Mouse (Mus musculus) liver, adult 2 months (tissue): Measurements from ENCODE around the gene Teddm2. TPM values are rescaled to one million over a fixed set of nuclear protein-coding genes. Genes with fewer than 3 reads are reported as not detected.

Source experiments
- DNase-seq: peaks from one replicate; pipeline ENCODE4 v3.0.0-alpha.2; 2011; ENCODE audit warnings: low read depth, low spot score; ENCODE audit errors: extremely low read depth
- H3K27ac ChIP-seq: fragments of 200-500 bp; replicated peaks from 2 replicates; pipeline ENCODE4 v1.5.1; 2012; ENCODE audit warnings: low read depth, mild to moderate bottlenecking, control low read depth, inconsistent platforms, low read length; ENCODE audit not compliant: insufficient read depth
- H3K27me3 ChIP-seq: fragments of 200-500 bp; 2 replicates; pipeline ENCODE4 v1.6.1; 2012; ENCODE audit warnings: mild to moderate bottlenecking, moderate library complexity, low read length, inconsistent platforms; ENCODE audit not compliant: control insufficient read depth, insufficient read depth
- H3K36me3 ChIP-seq: fragments of 200-500 bp; 2 replicates; pipeline ENCODE4 v1.6.1; 2012; ENCODE audit warnings: low read length, inconsistent platforms; ENCODE audit not compliant: control insufficient read depth, insufficient read depth
- H3K4me1 ChIP-seq: fragments of 200-500 bp; 2 replicates; pipeline ENCODE4 v1.6.1; 2011; ENCODE audit warnings: low read length; ENCODE audit not compliant: control insufficient read depth, insufficient read depth
- H3K4me3 ChIP-seq: fragments of 200-500 bp; 2 replicates; pipeline ENCODE4 v1.5.1; 2011; ENCODE audit warnings: low read depth, mild to moderate bottlenecking, control low read depth, low read length, moderate library complexity; ENCODE audit not compliant: insufficient read depth
- H3K79me2 ChIP-seq: fragments of 200-500 bp; 2 replicates; pipeline ENCODE4 v1.6.1; 2012; ENCODE audit warnings: inconsistent platforms, mild to moderate bottlenecking, low read length, moderate library complexity; ENCODE audit not compliant: control insufficient read depth, insufficient read depth
- H3K9ac ChIP-seq: fragments of 200-500 bp; 2 replicates; pipeline ENCODE4 v1.6.1; 2012; ENCODE audit warnings: low read depth, mild to moderate bottlenecking, control low read depth, inconsistent platforms, low read length
- CTCF ChIP-seq: fragments of 200-500 bp; IDR thresholded peaks from 2 replicates; pipeline ENCODE4 v1.5.1; 2011; ENCODE audit warnings: low read depth, low read length, control low read depth
- POLR2A ChIP-seq: fragments of 200-500 bp; IDR thresholded peaks from 2 replicates; pipeline ENCODE4 v1.6.1; 2011; ENCODE audit warnings: low read length, control low read depth; ENCODE audit not compliant: insufficient read depth; ENCODE audit errors: extremely low read depth
- WGBS: fragments of 180-500 bp; shearing (Covaris S2); methylation state at CpG from one replicate; pipeline ENCODE4 v1.1.7; 2018; 5-methylcytosine and 5-hydroxymethylcytosine counted together
- polyA plus RNA-seq: library from polyadenylated mRNA; depleted of rRNA; stranded (reverse); fragments of >200 nt; gene quantifications from 2 replicates; pipeline ENCODE4 v1.2.3, GENCODE M21; 2012; rRNA removed
- total RNA-seq: library from RNA; depleted of rRNA; stranded (reverse); fragments of >200 nt; gene quantifications from 2 replicates; pipeline ENCODE4 v1.2.3, GENCODE M21; 2014; rRNA removed

Teddm2 gene
- total and polyA plus RNA-seq, 2 experiments: 0.80 to 0.83 TPM

DNA sequence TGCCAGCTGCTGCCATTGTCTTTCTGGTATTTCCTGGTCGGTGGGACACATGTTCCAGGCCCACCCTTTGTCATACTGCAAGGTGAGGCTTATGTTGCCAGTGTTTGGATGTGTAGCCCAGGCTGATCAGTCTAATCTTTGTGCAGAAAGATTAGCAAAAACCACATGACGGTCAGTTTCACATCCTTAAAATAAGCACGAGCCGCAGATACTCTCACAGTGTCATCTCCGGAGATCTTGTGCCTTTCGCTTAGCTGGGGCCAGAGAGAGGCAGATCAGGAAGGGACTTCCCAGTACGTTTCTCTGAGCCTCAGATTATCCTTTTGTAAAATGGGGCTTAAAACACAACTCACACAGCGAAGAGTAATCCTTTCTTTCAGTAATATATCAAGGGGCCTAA is 96.5 kb downstream of the Teddm2 start:
- DNase-seq: peak; percentile 22
- WGBS: 80% methylated on average over 8 of the region's 8 CpGs

DNA sequence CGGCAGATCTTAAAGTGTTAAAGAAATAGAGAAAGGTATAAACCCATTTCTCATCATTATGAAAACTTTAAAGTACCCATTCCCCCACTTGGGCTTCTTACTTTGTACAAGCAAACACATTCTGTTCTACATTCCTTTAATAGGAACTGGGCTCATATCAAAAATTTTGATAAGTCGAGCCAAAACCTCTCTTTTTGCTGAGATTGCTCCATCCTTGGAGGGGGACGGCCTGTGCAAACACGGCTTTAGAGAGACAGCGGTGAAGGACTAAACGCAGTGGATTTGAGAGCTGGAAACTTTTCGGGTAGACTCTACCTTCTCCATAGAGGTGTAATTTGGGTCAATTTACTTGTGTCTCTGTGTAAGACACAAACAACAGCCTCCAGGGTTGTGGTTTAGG is 97.3 kb downstream of the Teddm2 start:
- no peak for TF ChIP-seq POLR2A
- no peak for DNase-seq
- no peaks in the 10 kb centered on the region for H3K27me3 ChIP-seq
- no peaks in the 10 kb centered on the region for H3K79me2 ChIP-seq
- H3K4me3 ChIP-seq: no peak overlapping the region
- WGBS: 61% methylated on average over 7 of the region's 7 CpGs
- no peak overlapping the region for H3K27ac ChIP-seq
- no peaks in the 10 kb centered on the region for H3K36me3 ChIP-seq
- H3K4me1 ChIP-seq: no peaks in the 10 kb centered on the region
- H3K9ac ChIP-seq: no peak overlapping the region

More for the DNA sequence above, 96.5 kb downstream of the Teddm2 start:
- Histone ChIP-seq H3K4me1 (no peaks in the 10 kb centered on the region), H3K36me3 (no peaks in the 10 kb centered on the region), H3K27ac (no peak overlapping the region), H3K4me3 (no peak overlapping the region), H3K27me3 (no peaks in the 10 kb centered on the region), H3K79me2 (no peaks in the 10 kb centered on the region), H3K9ac (no peak overlapping the region)
- TF ChIP-seq POLR2A (no peak), CTCF (no peak)

Other genes with a start within 250 kb of the Teddm2 start
- 0.07 and 0.09 TPM in 2 replicates for gene Rgs8, start 247.2 kb downstream of the Teddm2 start, total RNA-seq
- gene Rgs8, start 247.2 kb downstream of the Teddm2 start, polyA plus RNA-seq: not detected in 2 replicates
- gene Rgs16, start 159.9 kb downstream of the Teddm2 start, total RNA-seq: 38.2 and 125 TPM in 2 replicates
- gene Rgs16, start 159.9 kb downstream of the Teddm2 start, polyA plus RNA-seq: 1.6 and 3.9 TPM in 2 replicates
- gene Rnasel, start 150.8 kb downstream of the Teddm2 start, total RNA-seq: 3.7 and 5.1 TPM in 2 replicates
- 0.57 and 0.72 TPM in 2 replicates for gene Rnasel, start 150.8 kb downstream of the Teddm2 start, polyA plus RNA-seq
- gene Rgsl1, start 56.1 kb downstream of the Teddm2 start, total RNA-seq: 0.09 TPM in 1 of 2 replicates, not detected in the other
- not detected in 2 replicates for gene Rgsl1, start 56.1 kb downstream of the Teddm2 start, polyA plus RNA-seq
- 0.07 and 0.09 TPM in 2 replicates for gene Teddm1b, start 25.9 kb downstream of the Teddm2 start, total RNA-seq
- gene Teddm1b, start 25.9 kb downstream of the Teddm2 start, polyA plus RNA-seq: 0.10 TPM in 2 replicates
- gene Teddm1a, start 8.5 kb downstream of the Teddm2 start, total RNA-seq: not detected in 2 replicates
- gene Teddm1a, start 8.5 kb downstream of the Teddm2 start, polyA plus RNA-seq: not detected in 2 replicates
- gene Glul, start 284 bp downstream of the Teddm2 start, total RNA-seq: 370 and 719 TPM in 2 replicates
- 620 and 776 TPM in 2 replicates for gene Glul, start 284 bp downstream of the Teddm2 start, polyA plus RNA-seq